ENCODE assay signal across 8 mouse cellular contexts in the genomic region with DNA sequence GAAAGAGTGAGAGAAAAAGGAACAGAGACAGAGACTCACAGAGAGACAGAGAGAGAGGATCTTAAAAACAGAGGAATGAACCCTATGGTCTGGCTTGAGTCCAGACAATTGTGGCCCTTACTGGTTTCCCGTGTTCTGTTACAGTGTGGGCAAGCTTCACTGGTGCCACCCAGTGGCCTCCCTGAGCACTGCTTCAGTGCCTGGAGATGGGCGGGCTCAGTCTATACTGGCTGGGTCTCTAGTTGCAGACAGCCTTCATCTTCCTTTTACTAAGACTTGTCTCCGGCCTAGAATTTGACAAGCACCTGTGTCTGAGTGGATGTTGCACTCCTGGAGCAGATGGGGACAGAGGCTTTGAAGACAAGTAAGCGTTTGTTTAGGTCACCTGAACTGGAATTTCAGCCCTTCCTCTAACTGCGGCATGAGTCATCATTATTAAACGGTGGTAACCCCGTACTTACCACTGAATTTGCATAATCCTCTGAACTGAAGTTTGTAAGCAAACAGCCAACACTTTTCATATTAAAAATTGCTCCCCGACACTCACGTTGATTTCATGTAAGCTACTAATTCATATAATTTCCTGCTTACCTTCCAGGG. TPM values are rescaled to one million over a fixed set of nuclear protein-coding genes. Genes with fewer than 3 reads are reported as not detected.
DNase-seq lines count a peak whose midpoint lies in the region; ATAC-seq and TF ChIP-seq lines count a peak whose summit lies in the region.

No protein-coding gene starts in this region.

- no peak for TF ChIP-seq EP300 in stomach, postnatal 0 days (optimal IDR thresholded peaks at IDR 0.05)

- no peak overlapping the region for H3K27ac ChIP-seq in kidney, postnatal 0 days
- H3K27ac ChIP-seq in liver, embryonic 12.5 days: no peak overlapping the region
- H3K27ac ChIP-seq in stomach, postnatal 0 days (replicated peaks): no peak overlapping the region

- H3K4me3 ChIP-seq in kidney, postnatal 0 days (replicated peaks; ENCODE audit: low read depth, low read length): no peak overlapping the region
- no peak overlapping the region for H3K4me3 ChIP-seq in liver, embryonic 12.5 days
- H3K4me3 ChIP-seq in stomach, postnatal 0 days (ENCODE audit: low read depth, low read length): no peak overlapping the region

- ATAC-seq in kidney, postnatal 0 days (replicated peaks; ENCODE audit: low FRiP score, low read depth): peak; percentile 78; the same call in 1 of the 2 replicates
- peak; percentile 79 for ATAC-seq in liver, embryonic 12.5 days
- peak; percentile 86 for ATAC-seq in stomach, postnatal 0 days (ENCODE audit: low FRiP score, low TSS enrichment)

- H3K9me3 ChIP-seq in kidney, postnatal 0 days (replicated peaks; ENCODE audit: low read length): no peaks in the 10 kb centered on the region
- no peaks in the 10 kb centered on the region for H3K9me3 ChIP-seq in liver, embryonic 12.5 days (replicated peaks)
- no peaks in the 10 kb centered on the region for H3K9me3 ChIP-seq in stomach, postnatal 0 days (ENCODE audit: control insufficient read depth, low read length)

- H3K27me3 ChIP-seq in kidney, postnatal 0 days (ENCODE audit: insufficient read depth, low read length): no peaks in the 10 kb centered on the region
- no peaks in the 10 kb centered on the region for H3K27me3 ChIP-seq in liver, embryonic 12.5 days (replicated peaks)
- H3K27me3 ChIP-seq in stomach, postnatal 0 days (ENCODE audit: control insufficient read depth, insufficient read depth, low read length): no peaks in the 10 kb centered on the region

- H3K4me2 ChIP-seq in kidney, postnatal 0 days (ENCODE audit: low read length): no peak overlapping the region
- peak overlapping the region; percentile 6; the same call in 1 of the 2 replicates for H3K4me2 ChIP-seq in liver, embryonic 12.5 days
- H3K4me2 ChIP-seq in stomach, postnatal 0 days (replicated peaks; ENCODE audit: low read depth): no peak overlapping the region

- TF ChIP-seq CTCF in kidney, postnatal 0 days (IDR thresholded peaks at IDR 0.05; ENCODE audit: low read depth): peak; percentile 85
- TF ChIP-seq CTCF in stomach, postnatal 0 days (IDR thresholded peaks at IDR 0.05; ENCODE audit: low read depth): peak; percentile 86

- WGBS in kidney, postnatal 0 days: 53% methylated on average over 9 of the region's 9 CpGs
- WGBS in liver, embryonic 12.5 days (ENCODE audit: insufficient replicate concordance): 24% methylated on average over 9 of the region's 9 CpGs
- 42% methylated on average over 9 of the region's 9 CpGs for WGBS in stomach, postnatal 0 days

- H3K4me1 ChIP-seq in kidney, postnatal 0 days (replicated peaks; ENCODE audit: insufficient read depth, low read length): no peaks in the 10 kb centered on the region
- peaks cover 12% of the 10 kb centered on the region; the same call in 1 of the 2 replicates for H3K4me1 ChIP-seq in liver, embryonic 12.5 days
- H3K4me1 ChIP-seq in stomach, postnatal 0 days (replicated peaks; ENCODE audit: control insufficient read depth, insufficient read depth): no peaks in the 10 kb centered on the region

- H3K36me3 ChIP-seq in kidney, postnatal 0 days (ENCODE audit: insufficient read depth, low read length): no peaks in the 10 kb centered on the region
- H3K36me3 ChIP-seq in liver, embryonic 12.5 days: no peaks in the 10 kb centered on the region
- H3K36me3 ChIP-seq in stomach, postnatal 0 days (ENCODE audit: control insufficient read depth, insufficient read depth, low read length): no peaks in the 10 kb centered on the region

- DNase-seq in CD4-positive, CD25-positive, alpha-beta regulatory T cell, adult 2 months (ENCODE audit: low read depth, low spot score): peak; percentile 87
- DNase-seq in adrenal gland, adult 8-10 months: peak; percentile 38
- DNase-seq in embryo, embryonic 9.5 days (ENCODE audit: extremely low spot score): peak; percentile 66
- peak; percentile 64 for DNase-seq in heart, adult 8-10 months (ENCODE audit: low spot score)
- peak; percentile 74 for DNase-seq in kidney, postnatal 0 days (ENCODE audit: low spot score)
- DNase-seq in natural killer cell, adult 2 months (ENCODE audit: low spot score in 2 of 2): peak; percentile 68 to 78
- peak; percentile 78 for DNase-seq in stomach, postnatal 0 days (ENCODE audit: low spot score)

- H3K9ac ChIP-seq in kidney, postnatal 0 days (ENCODE audit: low read depth, low read length): no peak overlapping the region
- H3K9ac ChIP-seq in liver, embryonic 12.5 days: no peak overlapping the region
- no peak overlapping the region for H3K9ac ChIP-seq in stomach, postnatal 0 days (ENCODE audit: low read length)

RNA-seq across cellular contexts. Expression of a gene that starts 18.9 kb away (rescaled TPM):
- 1 to 10 TPM in 1 of 4 experiments, under 1 TPM in 2, not detected in 1; 0.55 to 1.0 (median 0.67) TPM for total RNA-seq in adrenal gland, adult 8-10 months (2022)
- total RNA-seq in heart, adult 8-10 months (2022): under 1 TPM in 3 of 4 experiments, not detected in 1; 0.22 to 0.78 (median 0.22) TPM
- polyA plus RNA-seq in kidney, postnatal 0 days (2015; fragmentation: Nextera tagmentation; extraction: Ambion mirVana): 0.14 and 0.72 TPM in 2 replicates
- polyA plus RNA-seq in liver, embryonic 12.5 days (2016; fragmentation: Nextera tagmentation; extraction: Ambion mirVana): 4.3 and 4.5 TPM in 2 replicates
- 0.10 TPM in 1 of 2 replicates, not detected in the other for polyA plus RNA-seq in stomach, postnatal 0 days (2015; fragmentation: Nextera tagmentation; extraction: Ambion mirVana)
